Mouse (Mus musculus) kidney, adult 9 months (tissue): ENCODE data around the gene Magi2.
"Not testable (repeated sequence)": the region's sequence is repeated elsewhere in the genome, so short reads cannot be mapped to it uniquely, and the experiment has no call there.

Experiments
- DNase-seq: peaks from one replicate; pipeline ENCODE4 v3.0.0; 2022

The Magi2 gene

DNA sequence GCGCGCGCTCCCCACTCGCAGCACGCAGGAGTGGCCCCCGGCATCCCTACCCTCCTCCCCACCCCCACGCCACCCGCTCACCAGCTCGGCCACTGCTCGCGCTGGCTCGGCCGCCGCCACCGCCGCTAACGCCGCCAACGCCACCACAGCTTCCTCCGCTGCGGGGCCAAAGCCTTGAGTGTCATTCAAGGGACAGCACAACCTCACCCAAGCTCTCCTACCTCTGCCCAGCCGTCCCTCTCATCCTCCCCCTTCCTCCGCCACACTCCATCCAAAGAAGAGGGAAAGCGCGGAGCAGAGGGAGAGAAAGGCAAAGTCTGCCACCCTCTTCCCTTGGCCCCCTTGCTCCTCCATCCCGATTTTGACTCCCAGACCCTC is at the start of gene Magi2:
Gene Magi2 (plus strand): TSS at position 171 of the 378 bp plus-strand sequence.
- no peak for DNase-seq

DNA sequence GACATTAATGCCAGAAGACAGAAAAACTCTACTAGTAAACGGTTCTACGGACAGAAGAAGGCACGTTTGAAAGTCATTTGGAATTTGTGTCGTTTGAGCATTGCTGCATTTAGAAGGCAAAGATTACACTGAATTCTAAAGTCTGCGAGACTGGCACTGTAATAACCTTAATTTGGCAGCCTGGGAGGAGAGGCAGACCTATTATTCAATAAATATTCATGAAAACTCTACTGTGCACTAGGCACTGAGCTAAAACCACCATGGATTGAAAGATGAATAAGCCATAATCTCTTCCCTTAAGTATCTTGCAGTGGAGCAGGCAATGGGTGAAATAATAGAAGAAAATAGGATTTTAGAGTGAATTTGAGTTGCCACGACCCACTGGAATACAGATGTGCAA is 48.2 kb upstream of the Magi2 start:
- no peak for DNase-seq

DNA sequence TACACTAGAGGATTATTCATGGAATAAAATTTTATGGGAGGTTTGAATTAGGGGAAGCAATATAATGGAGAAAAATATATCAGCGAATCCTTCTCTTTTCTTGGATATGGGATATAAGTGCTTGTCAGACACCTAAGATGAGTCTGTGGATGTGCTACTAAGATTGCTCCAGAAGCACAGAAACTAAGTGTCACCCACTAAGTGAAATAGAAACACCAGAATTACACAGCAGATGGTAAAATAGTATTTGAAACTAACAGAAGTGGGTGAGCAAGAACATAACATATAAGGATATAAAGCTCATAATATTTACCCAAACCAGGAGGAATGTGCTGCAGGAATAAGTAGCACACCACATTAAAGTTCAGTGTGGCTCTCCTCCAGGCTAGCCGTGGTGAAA is 40.7 kb upstream of the Magi2 start:
- DNase-seq: no peak

DNA sequence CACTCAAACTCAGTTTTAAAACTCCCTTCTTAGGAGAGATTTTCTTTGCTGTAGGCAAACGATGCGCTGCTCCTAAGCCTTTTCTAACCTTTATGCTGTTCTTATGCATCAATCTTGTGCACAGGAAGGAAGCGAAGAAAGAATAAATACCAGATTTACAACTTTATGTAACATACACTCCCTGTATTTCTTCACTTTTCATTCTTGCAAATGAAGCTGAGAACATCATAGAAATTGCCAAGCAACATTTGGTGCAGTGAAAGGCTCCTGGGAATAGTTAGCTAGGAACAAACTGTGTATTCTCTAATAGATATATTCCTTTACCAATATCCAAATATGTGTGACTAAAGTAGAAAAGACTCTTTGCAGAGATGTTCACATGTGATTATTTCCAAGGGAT is 15.2 kb upstream of the Magi2 start:
- DNase-seq: no peak

DNA sequence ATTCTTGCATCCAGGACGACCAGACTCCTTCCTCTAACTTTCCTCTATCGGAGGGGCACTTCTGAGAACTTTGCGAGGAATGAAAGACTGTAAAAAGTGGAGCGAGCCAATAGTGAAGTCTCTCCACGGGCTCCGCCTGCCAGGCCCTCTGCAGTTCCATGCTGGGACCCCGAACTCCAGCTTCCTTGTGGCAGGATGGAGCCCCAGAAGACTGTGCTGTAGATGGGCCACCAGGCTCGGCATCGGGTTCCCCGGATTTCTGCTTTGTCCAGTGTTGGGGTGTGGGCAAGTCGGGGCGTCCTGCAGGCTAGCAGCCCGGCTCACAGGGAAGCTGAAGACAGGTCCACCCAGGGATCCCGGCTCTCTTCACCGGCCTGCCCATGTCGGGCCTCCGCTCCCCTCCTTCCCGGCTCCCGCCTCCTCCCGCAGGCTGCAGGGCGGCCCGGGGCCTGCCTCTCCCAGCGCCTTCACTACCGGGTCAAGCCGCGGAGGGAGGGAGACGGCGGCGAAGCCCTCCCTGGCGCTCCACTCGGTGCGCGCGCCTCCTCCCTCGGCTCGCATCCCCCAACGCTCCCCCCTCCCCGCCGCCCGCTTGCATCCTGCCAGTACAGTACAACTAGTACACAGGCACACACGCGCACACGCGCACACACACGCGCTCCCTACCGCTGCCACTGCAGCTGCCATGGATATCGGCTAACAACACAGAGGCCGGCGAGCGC is 531 bp upstream of the Magi2 start:
- peak; percentile 70 for DNase-seq

DNA sequence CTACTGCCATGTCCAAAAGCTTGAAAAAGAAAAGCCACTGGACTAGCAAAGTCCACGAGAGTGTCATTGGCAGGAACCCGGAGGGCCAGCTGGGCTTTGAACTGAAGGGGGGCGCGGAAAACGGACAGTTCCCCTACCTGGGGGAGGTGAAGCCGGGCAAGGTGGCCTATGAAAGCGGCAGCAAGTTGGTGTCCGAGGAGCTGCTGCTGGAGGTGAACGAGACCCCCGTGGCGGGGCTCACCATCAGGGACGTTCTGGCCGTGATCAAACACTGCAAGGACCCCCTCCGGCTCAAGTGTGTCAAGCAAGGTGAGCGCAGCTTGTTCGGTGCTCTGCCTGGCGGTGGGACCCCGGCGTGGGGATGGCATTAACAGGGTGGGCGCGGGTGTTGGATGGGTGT is 445 bp downstream of the Magi2 start:
- peak; percentile 15 for DNase-seq

DNA sequence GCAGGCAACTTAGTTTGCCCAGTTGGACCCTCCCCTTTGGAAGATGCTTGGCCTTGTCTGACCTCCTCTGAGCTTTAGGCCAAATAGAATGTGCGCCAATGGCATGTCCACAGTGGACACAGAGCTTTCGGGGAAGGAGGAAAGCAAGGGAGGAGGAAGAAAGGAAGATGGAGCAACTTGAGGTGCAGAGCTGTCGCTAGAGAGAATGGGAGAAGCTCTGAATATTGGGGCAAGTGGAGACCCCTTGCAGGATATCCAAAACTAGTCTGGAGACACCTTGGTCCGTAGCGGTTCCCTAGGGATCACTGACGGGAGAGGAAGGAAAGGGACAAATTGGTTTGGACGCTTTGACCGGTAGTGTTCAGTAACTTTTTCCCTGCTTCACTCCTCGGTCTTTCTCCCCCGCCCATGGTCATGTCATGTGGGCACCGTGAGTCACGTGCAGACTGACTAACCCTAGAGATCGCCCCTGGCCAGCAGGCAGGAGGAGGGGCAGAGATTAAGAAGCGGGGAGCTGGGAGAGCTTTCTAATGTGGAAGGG is 1.0 kb downstream of the Magi2 start:
- peak; percentile 78 for DNase-seq

DNA sequence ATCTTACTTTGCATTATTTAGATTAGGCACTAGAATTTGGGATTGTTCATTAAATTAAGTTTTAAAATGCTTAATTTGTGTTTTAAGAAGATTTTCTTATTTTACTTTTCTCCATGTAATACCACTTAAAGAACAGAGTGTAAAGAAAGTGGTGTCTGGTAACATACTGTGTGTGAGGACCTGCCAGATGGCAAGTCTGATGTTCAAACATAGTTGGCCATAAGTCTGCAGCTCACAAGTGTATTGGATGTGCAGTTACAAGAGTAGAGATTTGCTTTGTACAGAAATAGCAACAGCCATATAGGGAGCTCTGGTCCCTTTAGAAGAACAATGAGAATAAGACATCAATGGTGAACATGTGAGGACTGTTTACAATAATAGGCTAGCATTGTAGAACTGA is 15.0 kb downstream of the Magi2 start:
- DNase-seq: no peak

DNA sequence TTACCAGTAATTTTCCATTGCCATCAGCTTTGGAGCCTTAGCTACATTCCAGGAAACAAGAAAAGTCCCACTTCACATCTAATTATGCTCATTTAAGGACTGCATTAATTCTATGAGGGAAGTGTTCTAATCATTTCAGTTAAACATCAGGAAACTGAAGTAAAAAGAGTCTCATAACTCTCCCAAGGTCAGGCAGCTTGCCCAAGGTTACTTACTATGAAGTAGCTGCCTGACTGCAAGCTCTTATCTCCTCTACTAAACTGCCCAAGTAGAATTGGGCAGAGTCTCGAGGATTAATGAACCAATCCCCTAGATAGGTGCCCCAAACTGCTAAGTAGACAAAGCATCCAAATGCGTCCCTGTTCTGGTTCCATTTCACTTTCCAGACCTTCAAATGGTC is 19.6 kb downstream of the Magi2 start:
- DNase-seq: no peak

DNA sequence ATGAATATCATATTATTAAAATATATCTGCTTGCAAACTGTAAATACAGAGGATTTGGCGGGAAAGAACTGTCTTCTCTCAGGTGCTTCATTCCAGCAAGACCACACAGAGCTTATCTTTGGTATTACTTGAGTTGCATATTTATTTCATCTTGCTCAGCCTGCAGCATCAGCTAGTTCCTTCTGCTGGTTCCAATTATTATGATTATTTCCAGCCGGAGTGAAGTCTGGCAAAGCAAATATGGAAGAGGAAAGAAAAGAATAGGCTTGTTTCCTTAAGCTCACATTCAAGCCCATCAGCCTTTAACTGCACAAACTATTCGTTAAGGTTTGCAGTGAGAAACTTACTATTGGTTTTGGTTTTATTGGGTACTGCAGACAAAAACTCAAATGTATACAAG is 20.4 kb downstream of the Magi2 start:
- no peak for DNase-seq

DNA sequence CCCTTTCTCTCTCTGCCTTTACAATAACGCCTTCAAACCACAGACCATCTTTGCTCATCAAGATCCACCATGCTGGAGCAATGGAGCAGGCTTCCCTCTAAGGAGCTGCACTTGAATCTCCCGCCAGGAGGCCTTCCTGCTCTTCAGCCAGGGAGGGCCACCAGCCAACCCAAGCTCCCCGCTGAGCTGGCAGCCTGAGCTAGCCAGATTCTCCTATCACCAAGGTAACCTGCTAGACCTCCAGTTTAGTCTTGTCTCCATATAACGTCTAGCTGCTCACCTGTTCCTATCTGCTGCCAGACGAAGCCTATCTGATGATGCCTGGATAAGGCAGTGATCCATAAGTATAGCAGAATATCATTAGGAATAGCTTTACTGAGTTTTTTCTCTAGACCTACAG is 36.0 kb downstream of the Magi2 start:
- DNase-seq: no peak

DNA sequence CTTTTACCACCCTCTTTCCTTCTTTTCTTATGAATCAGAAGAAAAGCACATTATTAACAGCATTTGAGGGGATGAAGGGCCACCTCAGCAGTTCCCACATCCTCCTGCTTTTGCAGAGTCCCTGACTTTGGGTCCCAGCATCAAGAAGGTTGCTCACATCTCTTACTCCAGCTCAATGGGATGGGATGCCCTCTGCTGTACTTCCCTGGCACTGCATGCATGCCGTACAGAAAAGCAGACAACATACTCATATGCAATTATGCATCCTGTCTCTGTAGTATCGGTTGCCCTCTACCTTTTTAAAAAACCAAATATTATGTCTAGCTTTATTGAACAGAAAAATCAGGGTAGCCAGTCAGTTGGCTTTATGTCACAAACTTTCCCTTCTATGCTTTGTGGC is 37.8 kb downstream of the Magi2 start:
- peak; percentile 20 for DNase-seq

DNA sequence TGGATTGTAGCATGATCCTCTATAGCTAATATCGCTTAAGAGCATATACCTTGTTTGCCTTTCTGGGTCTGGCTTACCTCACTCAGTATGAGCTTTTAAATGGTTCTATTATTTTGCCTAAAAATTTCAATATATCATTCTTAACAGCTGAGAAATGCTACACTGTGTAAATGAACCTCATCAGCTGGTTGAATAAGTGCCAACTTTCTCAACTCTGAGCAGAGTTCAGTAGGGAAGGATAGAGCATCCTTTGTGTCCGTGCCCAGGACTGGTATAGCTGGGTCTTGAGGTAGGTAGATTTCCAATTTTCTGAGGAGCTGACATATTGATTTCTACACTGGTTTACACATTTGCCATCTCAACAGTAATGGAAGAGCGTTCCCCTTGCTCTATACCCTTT is 65.7 kb downstream of the Magi2 start:
- no peak for DNase-seq

DNA sequence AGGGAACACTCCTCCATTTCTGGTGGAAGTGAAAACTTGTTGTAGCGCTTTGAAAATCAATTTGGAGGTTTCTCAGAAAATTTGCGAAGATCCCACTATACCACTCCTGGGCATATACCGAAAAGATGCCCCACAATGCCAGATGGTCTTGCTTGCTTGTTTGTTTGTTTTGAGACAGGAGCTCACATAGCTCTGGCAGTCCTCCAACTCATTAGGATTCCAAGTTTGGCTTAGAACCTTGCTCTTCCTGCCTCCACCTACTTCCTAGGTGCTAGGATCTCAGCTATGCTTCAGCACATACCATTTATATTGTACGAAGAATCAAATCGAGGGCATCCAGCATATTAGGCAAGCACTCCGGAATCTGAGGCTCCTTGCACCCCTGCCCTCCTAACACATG is 79.8 kb downstream of the Magi2 start:
- DNase-seq: no peak

DNA sequence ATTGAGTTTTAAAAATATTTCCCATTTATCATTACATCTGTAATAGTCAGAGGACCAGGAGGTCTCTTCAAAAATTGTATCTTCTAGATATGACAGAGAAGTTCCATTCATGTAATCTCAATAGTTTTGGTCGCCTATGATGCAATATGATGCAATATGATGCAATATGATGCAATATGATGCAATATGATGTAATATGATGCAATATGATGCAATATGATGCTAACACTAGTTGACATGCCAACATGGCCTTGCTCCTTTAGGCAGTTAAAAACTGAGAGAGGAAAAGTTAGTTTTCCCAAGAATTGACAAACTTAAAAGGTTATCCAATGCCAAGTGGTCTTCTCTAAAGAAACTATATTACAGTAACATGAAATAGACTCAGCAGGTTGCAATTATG is 83.0 kb downstream of the Magi2 start:
- DNase-seq: no peak

DNA sequence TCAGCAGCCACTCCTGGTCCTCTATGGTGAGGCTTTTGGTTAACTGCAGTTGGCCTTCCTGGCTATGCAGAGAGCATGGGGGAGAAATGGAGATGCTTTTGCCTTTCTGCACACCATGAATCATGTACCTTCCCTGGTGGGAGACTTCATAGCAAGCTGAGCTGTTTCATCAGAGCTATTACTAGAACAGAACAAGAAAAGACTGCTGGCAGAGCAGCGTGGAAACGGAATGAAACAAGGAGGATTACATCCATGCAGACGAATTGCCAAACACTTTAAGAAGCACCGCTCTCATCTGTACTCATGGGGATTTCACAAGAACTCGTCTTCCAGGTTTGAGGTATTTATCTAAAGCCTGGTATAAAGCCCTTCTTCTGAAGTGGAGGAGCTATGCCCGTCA is 95.7 kb downstream of the Magi2 start:
- DNase-seq: no peak

DNA sequence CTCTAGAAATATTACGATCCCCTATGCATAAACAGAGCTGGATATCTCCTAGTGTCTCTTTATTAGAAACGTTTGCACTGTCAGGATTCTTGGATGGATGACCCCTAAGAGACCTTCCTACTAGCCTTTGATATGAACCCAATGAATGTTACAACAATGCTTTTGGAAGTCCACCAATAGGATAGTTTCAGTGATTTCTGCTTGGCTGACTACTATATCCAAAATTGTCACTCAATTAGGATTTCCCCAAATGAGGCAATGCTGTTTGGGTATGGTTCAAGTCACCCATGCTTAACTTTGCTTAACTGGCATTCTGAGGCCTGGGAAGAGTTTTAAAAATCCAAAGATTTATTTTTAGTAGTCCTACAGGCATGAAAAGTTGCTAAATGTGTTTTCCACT is 110.7 kb downstream of the Magi2 start:
- DNase-seq: no peak

DNA sequence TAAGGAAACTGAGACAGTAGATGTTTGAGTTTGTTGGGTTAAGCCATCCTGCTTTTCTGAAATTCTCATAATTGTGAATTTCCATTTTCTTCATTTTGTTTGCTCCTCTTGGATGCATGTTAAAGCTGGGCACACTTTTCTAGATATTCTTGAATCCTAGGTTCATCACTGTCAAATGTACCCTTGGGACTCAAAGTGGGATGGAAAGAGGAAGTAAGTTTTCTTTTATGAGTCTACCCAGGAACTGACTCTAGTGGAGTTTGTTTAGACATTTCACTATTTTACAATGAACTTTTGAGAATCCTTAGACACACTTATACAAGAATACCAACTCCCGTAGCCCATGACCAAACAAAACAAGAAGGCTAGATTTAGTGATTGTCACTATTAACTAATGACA is 141.3 kb downstream of the Magi2 start:
- DNase-seq: no peak

DNA sequence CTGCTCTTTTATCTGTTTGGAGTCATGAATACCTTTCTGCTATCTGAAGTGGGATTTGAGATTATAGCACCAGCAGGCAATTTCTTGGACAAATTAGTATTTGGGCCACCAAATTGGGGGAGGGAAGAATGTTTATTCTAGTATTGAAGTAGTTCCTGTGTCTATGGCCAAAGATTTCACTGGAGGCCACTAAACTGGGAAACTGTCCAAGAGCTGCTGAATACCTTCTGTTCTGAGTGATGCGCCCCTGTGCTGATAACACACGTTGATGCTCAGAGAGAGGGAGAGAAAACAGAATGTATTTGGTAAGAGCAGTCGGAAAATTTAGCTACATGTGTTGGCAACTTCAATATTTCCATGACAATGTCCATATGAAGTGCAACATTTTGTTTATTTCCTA is 169.0 kb downstream of the Magi2 start:
- DNase-seq: no peak

DNA sequence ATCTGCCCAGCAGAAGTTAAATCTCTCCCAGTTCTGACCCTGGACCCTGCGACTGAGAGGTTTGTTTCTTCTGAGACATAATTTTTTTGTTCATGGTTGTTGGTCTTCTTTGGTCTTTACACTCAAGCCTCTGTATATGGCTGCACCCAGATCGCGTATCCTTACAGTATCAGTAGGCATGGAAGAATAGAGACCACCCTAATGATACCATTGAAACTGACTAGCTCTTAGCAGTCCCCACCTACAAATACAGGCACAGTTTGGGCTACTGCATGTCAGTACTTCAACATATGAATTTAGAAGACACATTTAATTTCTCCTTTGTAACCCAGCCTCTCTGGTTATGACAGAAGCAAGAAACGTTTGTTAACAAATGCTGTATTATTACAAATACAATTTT is 173.5 kb downstream of the Magi2 start:
- no peak for DNase-seq

DNA sequence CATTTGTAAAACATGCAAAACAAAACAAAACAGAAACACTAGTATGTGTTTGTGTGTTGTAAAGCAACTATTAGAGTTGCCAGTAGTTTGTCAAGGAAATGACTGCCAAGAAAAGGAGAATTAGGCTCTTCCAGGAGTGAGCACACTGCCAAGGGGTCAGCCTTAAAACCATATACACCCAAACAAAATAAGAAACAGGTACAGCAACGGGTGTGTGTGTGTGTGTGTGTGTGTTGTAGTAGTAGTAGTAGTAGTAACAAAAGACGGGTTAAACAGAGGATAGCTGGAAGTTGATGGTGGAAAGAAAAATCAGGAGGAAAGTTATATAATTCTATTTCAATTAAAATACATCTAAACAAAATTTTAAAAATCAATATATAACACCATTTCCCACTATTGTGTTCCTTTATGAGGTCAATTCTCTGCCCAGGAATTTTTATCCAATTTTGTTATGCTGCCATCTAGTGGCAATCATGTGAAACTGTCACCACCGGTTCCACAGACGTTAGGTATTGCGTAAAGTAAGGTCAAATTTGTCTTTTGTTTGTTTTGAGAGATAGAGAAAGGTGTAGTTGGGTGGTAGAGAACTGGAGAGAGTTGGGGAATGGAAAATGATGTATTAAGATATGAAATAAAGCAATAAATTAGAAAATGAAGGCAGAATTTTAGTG is 174.0 kb downstream of the Magi2 start:
- DNase-seq: peak; percentile 17

DNA sequence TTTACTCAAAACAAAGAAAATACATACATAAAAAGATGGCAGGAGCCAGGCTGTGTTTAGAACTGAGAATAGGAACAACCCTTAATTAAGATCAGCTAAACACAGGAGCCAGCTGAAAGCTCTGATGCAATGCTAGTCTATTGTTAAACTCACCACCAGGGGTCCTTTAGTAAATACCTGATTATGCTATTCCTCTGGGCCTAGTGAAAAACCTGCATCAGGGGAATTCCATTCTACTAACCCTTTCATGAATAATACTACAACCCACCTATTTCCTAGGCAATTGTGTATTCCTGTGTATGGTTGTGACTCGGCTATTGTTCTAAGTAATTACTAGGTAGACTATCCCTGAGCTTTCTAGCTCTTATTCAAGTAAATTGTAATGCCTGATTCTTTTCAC is 177.4 kb downstream of the Magi2 start:
- DNase-seq: not testable (repeated sequence)

DNA sequence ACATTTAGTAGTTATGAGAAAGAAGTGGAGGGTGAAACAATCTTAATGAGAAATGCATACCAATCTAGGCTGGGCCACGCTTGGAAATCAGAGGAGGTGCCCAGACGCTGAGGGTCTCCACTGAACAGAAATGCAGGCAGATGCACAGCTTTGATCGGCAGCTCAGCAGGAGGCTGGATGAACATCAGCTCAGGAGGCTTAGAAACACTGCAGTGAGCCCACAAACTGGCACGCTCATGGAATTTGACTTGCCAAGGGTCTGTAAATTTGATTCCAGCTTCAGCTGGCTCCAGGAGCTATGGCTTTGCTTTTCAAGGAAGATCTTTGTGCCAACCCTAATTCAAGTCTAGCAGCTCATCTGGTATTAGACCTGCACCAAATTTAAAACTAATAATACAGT is 187.7 kb downstream of the Magi2 start:
- no peak for DNase-seq

DNA sequence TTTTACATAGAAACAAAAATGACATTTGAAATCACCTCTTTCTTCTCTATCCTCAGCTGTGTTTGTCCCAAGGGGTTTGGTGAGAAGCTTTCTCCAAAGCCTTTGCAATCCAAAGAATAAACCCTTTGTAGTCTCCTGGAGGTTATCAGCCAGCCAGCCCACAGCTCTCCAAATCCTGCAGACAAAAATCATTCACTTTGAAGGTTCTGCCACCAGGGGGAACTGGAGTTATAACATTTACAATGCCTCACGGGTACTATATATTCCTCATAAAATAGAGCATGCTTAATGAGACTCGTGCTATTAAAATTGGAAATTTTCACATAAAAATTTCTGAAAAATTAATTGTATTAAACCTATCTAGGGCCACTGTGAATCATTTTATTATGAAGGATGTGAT is 202.5 kb downstream of the Magi2 start:
- DNase-seq: peak; percentile 24

DNA sequence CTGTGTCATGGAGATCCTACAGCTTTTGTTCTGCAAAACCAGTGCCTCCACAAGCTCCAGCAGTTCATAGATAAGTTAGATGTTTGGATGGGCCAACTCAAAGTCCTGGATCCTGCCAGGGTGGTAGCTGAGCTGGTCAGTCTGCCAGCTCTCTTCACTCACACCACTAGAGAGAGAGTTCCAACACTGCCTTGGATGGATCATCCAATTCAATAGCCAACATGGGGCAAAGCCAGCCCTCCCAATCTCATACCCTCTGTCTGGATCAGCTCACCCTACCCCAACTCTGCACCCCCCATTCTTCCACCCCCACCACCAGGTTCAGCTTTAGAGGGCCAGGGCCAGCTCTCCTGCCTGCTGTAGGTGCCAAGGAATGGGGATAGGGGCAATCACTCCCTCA is 235.7 kb downstream of the Magi2 start:
- no peak for DNase-seq
